Mouse (Mus musculus) spleen, postnatal 4 days (tissue): Measurements from ENCODE around the gene Casc3.

ENCODE experiments used
- DNase-seq, 2 experiments: peaks; one replicate each; pipeline ENCODE4 v3.0.0; 2022; ENCODE audit warnings: low spot score in 2 of 2

Casc3 gene

GRCm38 (mm10) chr11:98869906-98870305 lies 65.2 kb downstream of the Casc3 start:
- no peak for DNase-seq

DNA sequence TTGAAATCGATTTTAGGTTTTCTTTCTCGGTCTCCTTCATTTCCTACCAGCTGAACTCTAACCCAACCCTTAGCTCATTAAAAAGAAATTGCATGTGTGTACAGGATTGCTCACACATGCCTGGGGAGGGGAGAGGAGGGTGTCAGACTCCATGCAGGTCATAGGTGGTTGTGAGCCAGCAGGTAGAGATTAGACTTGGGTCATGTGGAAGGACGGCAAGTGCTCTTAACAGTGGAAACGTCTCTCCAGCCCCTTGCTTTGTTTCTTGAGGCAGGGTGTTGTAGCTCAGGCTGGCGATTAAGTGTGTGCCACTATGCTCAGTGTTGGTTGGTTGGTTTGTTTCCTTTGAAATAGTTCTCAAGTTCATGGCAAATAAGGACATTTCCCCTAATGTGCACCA lies 66.1 kb downstream of the Casc3 start:
- DNase-seq = no peak

DNA sequence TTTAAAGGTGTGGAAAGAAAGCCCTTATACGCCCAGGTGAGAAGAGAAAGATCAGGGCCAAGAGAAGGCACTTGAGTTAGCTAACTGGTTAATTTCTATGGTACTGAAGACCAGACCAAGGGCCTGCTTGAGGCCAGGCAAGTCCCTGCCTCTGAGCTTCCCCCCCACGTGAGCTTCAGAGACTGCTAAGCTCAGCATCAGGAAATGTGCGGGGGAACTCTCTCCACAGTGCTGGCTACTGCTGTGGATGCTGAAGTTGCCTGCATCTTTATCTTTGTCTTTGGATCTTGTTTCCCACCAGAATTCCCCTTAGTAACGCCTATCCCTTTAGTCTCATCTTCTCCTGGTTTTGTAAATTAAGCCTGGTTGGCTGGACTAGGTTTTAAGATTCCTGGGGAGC lies 66.7 kb downstream of the Casc3 start:
- no peak for DNase-seq

GRCm38 (mm10) chr11:98872040-98872439 lies 67.3 kb downstream of the Casc3 start:
- no peak for DNase-seq

DNA sequence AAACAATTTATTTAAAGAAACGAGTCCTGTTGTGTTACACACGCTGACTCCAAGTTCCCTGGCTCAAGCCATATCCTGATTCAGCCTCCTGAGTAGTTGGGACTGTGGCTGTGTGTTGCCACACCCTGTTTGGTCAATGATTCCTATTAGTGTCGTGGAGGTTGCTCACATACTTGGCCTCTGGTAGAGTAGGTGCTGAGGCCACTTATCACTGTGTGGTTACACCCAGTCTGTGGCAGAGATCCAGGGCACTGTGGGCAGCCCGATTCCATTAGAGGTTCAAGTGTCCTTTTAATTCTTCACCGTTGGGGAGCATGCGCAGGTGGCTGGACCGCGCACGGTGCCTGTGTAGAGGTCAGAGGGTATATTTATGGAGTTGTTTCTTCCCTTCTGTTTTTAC lies 69.2 kb downstream of the Casc3 start:
- DNase-seq = peak in 1 of 2 experiments; percentile 54

- no peak for DNase-seq
Measured at GRCm38 (mm10) chr11:98877001-98877400, 72.3 kb downstream of the Casc3 start.
